Mouse (Mus musculus) neural tube, embryonic 10.5 days (tissue): ENCODE measurements around the gene Mtx1.
"Not testable (repeated sequence)": the region's sequence is repeated elsewhere in the genome, so short reads cannot be mapped to it uniquely, and the experiment has no call there.

Experiments
- DNase-seq: peaks from one replicate; pipeline ENCODE4 v3.0.0-alpha.2; 2017; ENCODE audit warnings: low spot score; ENCODE audit errors: extremely low spot score

Gene Mtx1

DNA sequence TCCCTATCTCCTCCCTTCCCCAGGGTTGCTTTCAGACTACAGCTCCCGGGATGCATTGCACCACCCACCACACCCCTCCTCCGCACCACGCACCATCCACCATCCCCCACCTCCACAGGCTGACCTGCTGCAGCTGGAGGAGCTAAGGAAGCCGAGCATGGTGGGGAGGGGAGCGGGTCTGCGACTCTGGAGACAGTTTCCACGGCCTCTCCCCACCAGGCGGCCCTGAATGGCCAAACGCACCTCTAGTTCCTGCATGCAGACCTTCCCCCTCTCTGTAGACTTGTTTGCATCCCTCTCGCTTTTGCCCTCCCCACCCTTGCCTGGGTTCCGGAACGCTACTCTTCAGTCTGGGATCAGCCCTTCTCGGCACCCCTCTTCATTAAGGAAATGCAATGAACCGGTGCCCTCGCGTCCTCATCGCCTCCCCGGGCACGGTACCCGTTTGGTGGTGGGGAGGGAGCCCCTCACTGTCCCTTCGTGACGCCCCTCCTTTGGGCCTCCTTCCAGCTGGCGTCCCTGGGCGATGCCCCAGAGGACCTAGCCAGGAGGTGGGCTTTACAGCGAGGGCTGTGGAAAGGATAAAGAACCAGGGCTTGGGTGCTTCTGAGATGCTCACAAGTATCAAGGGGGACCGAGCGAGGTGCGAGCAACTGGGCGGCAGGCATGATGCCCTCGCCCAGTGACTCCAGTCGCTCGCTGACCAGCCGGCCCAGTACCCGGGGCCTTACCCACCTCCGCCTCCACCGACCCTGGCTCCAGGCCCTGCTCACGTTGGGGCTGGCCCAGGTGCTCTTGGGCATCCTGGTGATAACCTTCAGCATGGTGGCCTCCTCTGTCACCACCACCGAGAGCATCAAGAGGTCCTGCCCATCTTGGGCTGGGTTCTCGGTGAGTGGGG lies 43.6 kb downstream of the Mtx1 start, which contains the start of gene Fam189b:
Gene Fam189b (plus strand): TSS at position 86 of the 901 bp plus-strand sequence.
- DNase-seq, result peak; percentile 83

GRCm38 (mm10) chr3:89182531-89183057 lies 44.3 kb downstream of the Mtx1 start:
- no peak for DNase-seq

GRCm38 (mm10) chr3:89181749-89182500 lies 45.0 kb downstream of the Mtx1 start:
- DNase-seq, result no peak

GRCm38 (mm10) chr3:89179056-89179455 lies 47.8 kb downstream of the Mtx1 start:
- DNase-seq, result no peak

DNA sequence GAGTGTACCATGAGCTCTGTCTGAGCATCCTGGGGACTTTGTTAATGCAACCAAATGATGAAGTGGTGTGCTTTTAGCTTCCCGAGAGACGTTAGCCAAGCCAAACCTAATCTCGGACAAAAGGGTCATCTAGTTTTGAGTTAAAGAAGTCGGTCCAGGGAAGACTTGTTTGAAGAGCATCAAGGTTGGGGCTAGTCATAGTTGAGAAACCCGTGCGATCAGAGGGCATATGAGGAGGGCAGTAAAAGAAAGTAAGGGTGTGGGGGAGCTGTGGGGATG lies 48.8 kb downstream of the Mtx1 start:
- DNase-seq, result no peak

- DNase-seq, result peak; percentile 96
These were observed 49.4 kb downstream of the Mtx1 start, which contains the start of gene Scamp3 for GRCm38 (mm10) chr3:89177242-89178106. Scamp3 (plus strand) TSS chr3:89177473.

- no peak for DNase-seq
These were observed 50.5 kb downstream of the Mtx1 start for GRCm38 (mm10) chr3:89176421-89176820.

DNA sequence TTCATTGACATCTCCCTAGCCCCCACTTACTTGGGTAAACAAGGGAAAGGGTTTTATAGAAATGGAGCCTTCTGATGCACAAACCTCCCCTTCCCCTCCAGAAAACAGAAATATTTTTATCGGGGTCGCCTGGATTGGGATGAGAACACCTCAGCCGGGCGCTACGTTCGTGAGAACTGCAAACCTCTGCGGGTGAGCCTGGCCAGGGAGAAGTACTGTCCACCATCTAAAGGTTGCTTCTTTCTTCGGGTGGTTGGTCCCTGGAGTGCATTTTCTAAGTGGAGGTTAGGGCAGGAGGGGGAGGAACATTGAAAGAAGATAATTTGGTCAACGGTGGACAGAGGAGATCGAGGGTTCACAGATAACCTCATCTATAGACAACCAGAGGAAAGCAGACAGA lies 51.3 kb downstream of the Mtx1 start:
- no peak for DNase-seq

- no peak for DNase-seq
These were observed 52.0 kb downstream of the Mtx1 start for GRCm38 (mm10) chr3:89174844-89175243.

DNA sequence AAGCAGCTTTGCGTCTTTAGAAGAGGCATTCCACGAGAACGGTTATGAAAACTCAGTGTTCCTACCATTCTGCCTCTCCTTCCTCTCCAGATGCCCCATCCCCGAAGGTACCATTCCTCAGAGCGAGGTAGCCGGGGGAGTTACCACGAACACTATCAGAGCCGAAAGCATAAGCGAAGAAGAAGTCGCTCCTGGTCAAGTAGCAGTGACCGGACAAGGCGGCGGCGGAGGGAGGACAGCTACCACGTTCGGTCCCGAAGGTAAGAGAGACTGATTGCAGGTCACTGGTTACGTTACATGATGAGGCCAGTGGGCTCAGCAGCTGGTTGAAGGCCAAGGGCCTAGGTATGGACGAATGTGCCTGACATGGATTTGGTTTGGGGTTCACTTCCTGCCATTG lies 59.9 kb downstream of the Mtx1 start:
- DNase-seq, result no peak

GRCm38 (mm10) chr3:89165268-89165870 lies 61.5 kb downstream of the Mtx1 start:
- no peak for DNase-seq

GRCm38 (mm10) chr3:89164506-89165267 lies 62.2 kb downstream of the Mtx1 start, which contains the start of gene Clk2:
Clk2 (plus strand) TSS chr3:89164795.
- DNase-seq, result peak; percentile 95

GRCm38 (mm10) chr3:89163643-89164245 lies 63.1 kb downstream of the Mtx1 start:
- no peak for DNase-seq

GRCm38 (mm10) chr3:89163123-89163522 lies 63.8 kb downstream of the Mtx1 start:
- DNase-seq, result no peak

- no peak for DNase-seq
These were observed 65.1 kb downstream of the Mtx1 start for GRCm38 (mm10) chr3:89161786-89162185.

DNA sequence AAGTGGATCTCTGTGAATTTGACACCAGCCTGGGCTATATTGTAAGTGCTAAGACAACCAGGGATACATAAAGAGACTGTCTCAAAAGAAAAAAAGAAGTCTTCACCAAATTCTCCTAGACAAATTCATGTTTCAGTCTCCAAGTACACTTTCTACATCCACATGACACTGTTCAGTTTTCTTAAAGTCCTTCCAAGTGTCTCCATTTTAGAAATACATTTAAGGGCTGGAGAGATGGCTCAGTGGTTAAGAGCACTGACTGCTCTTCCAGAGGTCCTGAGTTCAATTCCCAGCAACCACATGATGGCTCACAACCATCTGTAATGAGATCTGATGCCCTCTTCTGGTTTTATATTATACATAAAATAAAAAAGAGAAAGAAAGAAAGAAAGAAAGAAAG lies 65.7 kb downstream of the Mtx1 start:
- DNase-seq, result not testable (repeated sequence)

DNA sequence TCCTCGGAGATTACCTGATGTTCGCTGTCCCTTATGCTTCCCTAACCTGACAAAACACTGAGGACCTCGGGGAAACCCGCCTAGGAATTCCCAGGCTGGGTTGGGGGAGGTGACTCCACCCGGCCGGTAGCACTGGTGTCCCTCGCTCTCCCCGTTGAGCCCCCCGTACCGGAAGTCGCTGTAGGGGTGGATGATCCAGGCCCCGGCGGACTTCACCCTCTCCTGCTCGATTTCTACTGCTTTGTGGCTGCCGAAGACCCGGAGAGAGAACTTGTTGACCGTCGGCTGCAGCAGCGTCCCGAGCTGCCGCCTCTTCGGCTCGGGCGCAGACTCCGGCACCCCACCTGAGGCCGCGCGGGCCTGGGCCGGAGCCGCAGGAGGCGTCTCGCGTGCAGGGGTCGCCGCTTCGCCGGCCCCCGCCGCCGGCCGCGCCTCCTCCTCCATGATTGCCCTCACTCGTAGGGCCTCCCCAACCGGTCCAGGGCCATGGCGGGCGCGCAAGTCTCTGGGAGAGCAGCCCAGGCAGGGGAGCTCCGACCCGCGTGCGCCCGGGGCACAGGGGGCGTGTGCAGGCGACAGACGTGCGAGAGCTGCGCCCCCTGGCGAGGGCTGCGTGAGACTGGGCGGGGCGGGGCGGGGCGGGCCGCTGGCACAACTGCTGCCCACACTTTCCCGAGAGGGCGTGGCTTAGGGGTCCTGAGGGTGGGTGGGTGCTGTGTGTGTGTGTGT lies 67.1 kb downstream of the Mtx1 start, which contains the start of gene Hcn3:
Gene Hcn3 (minus strand): TSS at position 581 of the 729 bp plus-strand sequence.
- DNase-seq, result peak; percentile 76

DNA sequence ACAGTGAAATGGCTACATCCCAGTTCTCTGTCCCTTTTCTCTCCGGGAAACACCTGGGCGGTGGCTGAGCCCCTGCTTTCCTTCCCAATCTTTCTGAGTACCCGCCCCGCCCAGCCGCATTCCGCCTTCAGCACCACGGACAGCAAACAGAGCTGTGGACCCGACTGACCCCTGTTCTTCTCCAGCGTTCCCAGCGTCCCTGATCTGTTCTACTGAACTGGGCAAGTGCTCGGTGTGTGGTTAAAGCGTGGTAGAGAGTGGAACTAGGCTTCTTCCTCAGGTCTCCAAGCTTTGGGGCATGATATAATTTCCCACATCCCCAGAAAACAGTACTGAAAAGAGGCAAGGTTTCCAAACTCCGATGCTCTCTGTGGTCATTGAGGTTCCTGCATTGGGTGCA lies 67.7 kb downstream of the Mtx1 start:
- peak; percentile 80 for DNase-seq
